Mouse (Mus musculus) left cerebral cortex, adult 11 months (tissue): ENCODE measurements around the gene Mapk6.
A peak's percentile ranks its signal among the peaks of the same experiment; 100 is the strongest.

Experiments used
- DNase-seq: peaks from one replicate; pipeline ENCODE4 v3.0.0; 2022; ENCODE audit warnings: low spot score

The Mapk6 gene

GRCm38 (mm10) chr9:75424358-75425150, 14.7 kb upstream of the Mapk6 start:
- no peak for DNase-seq

- no peak for DNase-seq
These were observed 13.9 kb upstream of the Mapk6 start for GRCm38 (mm10) chr9:75423683-75424082.

- no peak for DNase-seq
These were observed 12.5 kb upstream of the Mapk6 start for GRCm38 (mm10) chr9:75422251-75422691.

DNA sequence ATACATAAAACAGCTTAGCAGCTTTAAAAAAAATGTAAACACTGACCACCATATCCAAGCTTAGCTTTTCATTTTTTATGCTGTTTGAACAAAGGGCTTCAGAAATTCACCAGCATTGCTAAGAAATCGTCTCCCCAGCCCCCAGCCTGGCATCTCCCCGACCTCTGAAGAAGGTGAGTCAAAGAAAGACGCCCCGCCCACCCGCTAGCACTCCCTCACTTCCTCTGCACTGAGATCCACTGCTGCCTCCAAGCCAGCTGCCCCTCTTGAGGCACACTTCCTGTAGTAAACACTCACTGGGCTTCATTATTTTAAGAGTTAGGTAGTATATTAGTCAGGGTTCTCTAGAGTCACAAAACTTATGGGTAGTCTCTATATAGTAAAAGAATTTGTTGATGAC, 4.4 kb upstream of the Mapk6 start:
- DNase-seq: no peak

GRCm38 (mm10) chr9:75413206-75413605, 3.4 kb upstream of the Mapk6 start:
- DNase-seq: no peak

GRCm38 (mm10) chr9:75411584-75411983, 1.8 kb upstream of the Mapk6 start:
- DNase-seq: no peak

- DNase-seq: no peak
These were observed 1.2 kb upstream of the Mapk6 start for GRCm38 (mm10) chr9:75410868-75411487.

DNA sequence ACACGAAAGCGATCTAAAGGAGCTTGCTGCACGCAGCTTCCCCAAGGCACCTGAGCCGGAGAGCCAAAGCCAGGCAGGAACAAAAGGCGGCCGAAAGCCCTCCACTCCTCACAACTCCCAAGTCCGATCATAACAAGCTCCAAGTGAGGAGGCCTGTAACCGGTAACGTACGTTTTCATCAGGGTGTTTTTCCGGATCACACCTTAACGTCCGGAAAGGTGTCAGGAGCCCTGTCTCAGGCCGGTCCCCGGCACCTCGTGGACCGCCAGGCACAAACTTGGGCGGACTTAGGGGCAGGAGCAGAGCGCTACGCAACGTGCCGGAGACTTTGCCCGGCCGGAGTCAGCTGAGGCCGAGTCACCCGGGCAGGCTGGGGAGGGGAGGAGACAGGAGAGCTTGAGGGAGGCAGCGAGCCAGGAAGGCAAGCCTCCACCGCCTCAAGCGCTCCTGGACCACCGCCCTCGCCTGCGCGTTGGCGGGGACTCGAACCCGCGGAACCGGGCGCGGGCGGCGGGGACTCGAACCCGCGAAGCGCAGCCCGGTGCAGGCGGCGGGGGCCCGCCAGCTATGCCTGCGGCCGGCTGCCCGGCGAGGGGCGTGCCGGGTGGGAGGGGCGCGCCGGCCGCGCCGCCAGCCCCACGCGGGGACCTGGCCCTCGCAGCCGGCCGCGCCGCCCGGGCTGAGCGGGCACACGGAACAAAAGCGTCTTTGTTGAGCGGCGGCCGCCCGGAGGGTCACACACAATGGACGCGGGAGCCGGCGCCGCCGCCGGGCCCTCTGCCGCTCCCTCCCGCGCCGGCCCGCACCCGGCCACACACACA, 564 bp downstream of the Mapk6 start:
- peak; percentile 34 for DNase-seq

DNA sequence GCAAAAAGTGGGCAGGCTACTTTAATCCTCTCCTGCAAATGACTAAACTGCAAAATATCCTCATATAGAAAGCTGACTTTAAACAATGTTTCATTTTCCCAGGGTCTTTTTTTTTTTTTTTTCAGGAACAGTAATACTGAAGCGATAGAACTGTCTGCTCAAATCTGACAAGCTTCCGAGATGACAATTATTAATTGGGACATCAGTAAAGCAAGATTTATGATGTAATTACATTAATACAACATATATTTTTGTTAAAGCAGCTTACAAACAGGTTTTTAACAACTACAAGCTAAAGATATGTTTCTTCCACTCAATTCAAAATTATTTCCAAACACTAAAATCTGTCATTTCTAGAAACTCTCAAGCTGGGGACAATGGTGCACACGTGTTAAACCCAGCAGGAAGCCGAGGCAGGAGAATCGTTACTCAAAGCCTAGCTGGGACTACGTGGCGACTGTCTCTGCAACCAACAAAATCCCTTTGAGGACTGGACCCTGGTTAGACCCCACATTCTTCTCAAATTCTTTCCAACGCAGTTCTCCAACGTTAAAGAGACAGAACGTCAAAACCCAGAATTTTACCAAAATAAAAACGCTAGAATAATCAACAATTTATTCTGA, 1.5 kb downstream of the Mapk6 start:
- no peak for DNase-seq

- DNase-seq: peak; percentile 25
These were observed 2.0 kb downstream of the Mapk6 start for GRCm38 (mm10) chr9:75407803-75408202.

GRCm38 (mm10) chr9:75406121-75406520, 3.7 kb downstream of the Mapk6 start:
- no peak for DNase-seq

- no peak for DNase-seq
These were observed 6.3 kb downstream of the Mapk6 start for GRCm38 (mm10) chr9:75403520-75403919.

- no peak for DNase-seq
These were observed 8.0 kb downstream of the Mapk6 start for GRCm38 (mm10) chr9:75401593-75402504.

- DNase-seq: no peak
These were observed 9.2 kb downstream of the Mapk6 start for GRCm38 (mm10) chr9:75400639-75401038.

DNA sequence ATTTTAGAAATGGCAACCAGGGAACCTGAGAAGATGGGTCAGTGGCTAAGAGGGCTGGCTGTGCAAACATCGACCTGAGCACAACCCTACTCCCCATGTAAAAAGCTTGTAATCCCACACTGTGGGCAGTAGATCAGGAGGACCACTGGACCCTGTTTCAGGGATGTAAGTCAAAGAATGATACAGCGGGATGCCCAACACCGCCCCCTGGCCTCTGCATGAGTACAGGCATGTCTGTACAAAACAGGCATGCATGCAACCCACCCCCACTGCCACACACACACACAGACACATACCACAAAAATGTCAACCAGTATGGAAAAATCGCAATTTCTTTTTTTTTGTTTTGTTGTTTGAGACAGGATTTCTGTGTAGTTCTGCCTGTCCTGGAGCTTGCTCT, 10.7 kb downstream of the Mapk6 start:
- DNase-seq: no peak

DNA sequence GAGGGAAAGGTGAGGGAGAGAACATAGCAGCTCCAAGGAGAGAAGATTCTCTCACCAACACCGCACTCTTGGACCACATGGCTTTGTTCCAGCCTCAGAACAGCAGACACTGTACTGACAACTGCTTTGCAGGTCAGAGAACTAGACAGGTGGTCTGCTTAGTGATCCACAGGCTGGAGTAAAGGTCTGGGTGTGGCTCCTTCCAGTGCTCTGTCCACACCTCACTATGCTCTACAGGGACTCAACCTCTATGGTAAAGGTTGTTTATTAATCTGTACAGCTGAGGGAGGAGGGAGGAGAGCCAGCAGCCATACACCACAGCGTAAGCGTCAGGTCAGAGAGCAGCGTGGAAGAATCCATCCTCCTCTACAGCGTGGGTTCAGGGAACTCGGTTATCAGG, 13.8 kb downstream of the Mapk6 start:
- DNase-seq: no peak

DNA sequence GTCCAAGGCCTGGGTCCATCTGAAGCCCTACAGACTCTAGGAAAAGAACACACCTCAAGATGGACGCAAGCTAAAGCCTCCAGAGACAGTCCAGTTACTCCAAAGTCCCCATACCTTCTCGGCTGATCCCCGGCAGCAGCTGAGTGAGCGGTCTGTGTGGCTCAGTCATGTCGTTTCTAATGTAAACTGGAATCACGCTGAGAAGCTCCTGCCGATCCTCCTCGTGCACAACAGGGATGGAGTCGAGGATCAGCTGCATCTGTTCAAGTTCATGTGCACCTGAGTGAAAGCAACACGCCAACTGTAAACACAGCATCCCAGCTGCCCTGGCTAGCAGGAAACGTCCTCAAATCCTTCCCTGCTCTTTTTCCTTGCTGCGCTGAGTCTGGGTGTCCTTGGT, 16.6 kb downstream of the Mapk6 start:
- DNase-seq: no peak

GRCm38 (mm10) chr9:75385218-75385974, 24.4 kb downstream of the Mapk6 start:
- DNase-seq: no peak

- no peak for DNase-seq
These were observed 25.4 kb downstream of the Mapk6 start for GRCm38 (mm10) chr9:75384337-75384962.

DNA sequence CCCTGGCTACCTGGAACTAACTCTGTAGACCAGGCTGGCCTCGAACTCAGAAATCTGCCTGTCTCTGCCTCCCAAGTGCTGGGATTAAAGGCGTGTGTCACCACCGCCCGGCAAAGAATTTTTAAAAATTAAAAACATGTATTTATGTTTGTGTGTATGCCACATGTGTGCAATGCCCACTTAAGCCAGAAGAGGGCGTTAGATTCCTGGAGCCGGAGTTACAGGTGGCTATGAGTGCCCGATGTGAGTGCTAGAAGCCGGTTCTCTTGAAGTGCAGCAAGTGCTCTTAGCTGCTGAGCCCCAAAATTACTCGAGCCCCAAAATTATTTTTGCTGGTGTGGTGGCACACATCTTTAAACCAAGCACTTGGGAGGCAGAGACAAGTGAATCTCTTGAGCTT, 26.0 kb downstream of the Mapk6 start:
- no peak for DNase-seq
